Mouse (Mus musculus) mouse trophoblast stem cell (cell line): ENCODE results near the gene Zdhhc14.

Source experiments
- in situ Hi-C, 2 experiments: fragments of 300-500 bp; cut with MseI, MboI; formaldehyde crosslinking; loops; 2 replicates in 1 of 2; 3 replicates in 1 of 2; pipeline ENCODE4 v1.15.1; 2025

Gene Zdhhc14

GRCm38 (mm10) chr17:5491801-5492745 lies at the start of gene Zdhhc14:
Gene Zdhhc14 (plus strand): TSS chr17:5492557.
- in situ Hi-C loops, result no loop called here

GRCm38 (mm10) chr17:5443260-5443659 lies 49.1 kb upstream of the Zdhhc14 start:
- in situ Hi-C loops, result no loop called here

- in situ Hi-C loops, result no loop called here
Observed at GRCm38 (mm10) chr17:5443751-5444150, 48.6 kb upstream of the Zdhhc14 start.

GRCm38 (mm10) chr17:5453657-5454056 lies 38.7 kb upstream of the Zdhhc14 start:
- in situ Hi-C loops, result no loop called here

- in situ Hi-C loops, result no loop called here
Observed at GRCm38 (mm10) chr17:5463912-5464311, 28.4 kb upstream of the Zdhhc14 start.

- in situ Hi-C loops, result no loop called here
Observed at GRCm38 (mm10) chr17:5466736-5467135, 25.6 kb upstream of the Zdhhc14 start.

GRCm38 (mm10) chr17:5467177-5467576 lies 25.2 kb upstream of the Zdhhc14 start:
- in situ Hi-C loops, result no loop called here

- in situ Hi-C loops, result no loop called here
Observed at GRCm38 (mm10) chr17:5472268-5472667, 20.1 kb upstream of the Zdhhc14 start.

GRCm38 (mm10) chr17:5475960-5476725 lies 16.2 kb upstream of the Zdhhc14 start:
- in situ Hi-C loops, result no loop called here

GRCm38 (mm10) chr17:5483456-5483855 lies 8.9 kb upstream of the Zdhhc14 start:
- in situ Hi-C loops, result no loop called here

GRCm38 (mm10) chr17:5484663-5485062 lies 7.7 kb upstream of the Zdhhc14 start:
- in situ Hi-C loops, result no loop called here

- in situ Hi-C loops, result no loop called here
Observed at GRCm38 (mm10) chr17:5488156-5488555, 4.2 kb upstream of the Zdhhc14 start.

GRCm38 (mm10) chr17:5490351-5490750 lies 2.0 kb upstream of the Zdhhc14 start:
- in situ Hi-C loops, result no loop called here

- in situ Hi-C loops, result no loop called here
Observed at GRCm38 (mm10) chr17:5491031-5491800, 1.1 kb upstream of the Zdhhc14 start.

GRCm38 (mm10) chr17:5492746-5493160 lies 396 bp downstream of the Zdhhc14 start:
- in situ Hi-C loops, result no loop called here

- in situ Hi-C loops, result no loop called here
Observed at GRCm38 (mm10) chr17:5493161-5493771, 909 bp downstream of the Zdhhc14 start.

GRCm38 (mm10) chr17:5493809-5494208 lies 1.5 kb downstream of the Zdhhc14 start:
- in situ Hi-C loops, result no loop called here

GRCm38 (mm10) chr17:5494832-5495231 lies 2.5 kb downstream of the Zdhhc14 start:
- in situ Hi-C loops, result no loop called here

GRCm38 (mm10) chr17:5497695-5498094 lies 5.3 kb downstream of the Zdhhc14 start:
- in situ Hi-C loops, result no loop called here

GRCm38 (mm10) chr17:5498996-5499395 lies 6.6 kb downstream of the Zdhhc14 start:
- in situ Hi-C loops, result no loop called here
